Mouse (Mus musculus) left cerebral cortex, adult 6 months (tissue): ENCODE measurements around the gene Lsm14b. TPM values are rescaled to one million over a fixed set of nuclear protein-coding genes. Genes with fewer than 3 reads are reported as not detected.

ENCODE experiments used
- long read RNA-seq, 2 experiments: library from polyadenylated mRNA; unstranded; transcript quantifications; one replicate each; pipeline ENCODE4 v2.0.0; 2019 to 2020
- polyA plus RNA-seq: library from polyadenylated mRNA; unstranded; fragments of <200 nt; fragmentation: Nextera tagmentation; gene quantifications from 2 replicates; pipeline ENCODE4 v1.2.3, GENCODE M21; 2021

The Lsm14b gene
- 2.1 and 2.7 TPM in 2 replicates for polyA plus RNA-seq
- long read RNA-seq, experiment 1, partial matches to known transcripts: 0 of 1 reads
- long read RNA-seq, experiment 1, other reads (novel, unspliced or antisense): 1 of 1 reads
- long read RNA-seq, experiment 2, partial matches to known transcripts: 0 of 4 reads
- long read RNA-seq, experiment 2, other reads (novel, unspliced or antisense): 4 of 4 reads

GRCm38 (mm10) chr2:180024401-180025098 lies at the start of gene Lsm14b:
Gene Lsm14b (plus strand): TSS chr2:180024987.

GRCm38 (mm10) chr2:179976628-179977343 lies 48.0 kb upstream of the Lsm14b start, which contains the start of gene Taf4:
Gene Taf4 (minus strand): TSS chr2:179976646.

GRCm38 (mm10) chr2:180042256-180042857 lies 17.6 kb downstream of the Lsm14b start, which contains the start of the genes Psma7 and Ss18l1:
Gene Psma7 (minus strand): TSS chr2:180042433.
Gene Ss18l1 (plus strand): TSS chr2:180042509.

GRCm38 (mm10) chr2:180070481-180071453 lies 46.0 kb downstream of the Lsm14b start, which contains the start of gene Mtg2:
Gene Mtg2 (plus strand): TSS chr2:180070588.

Other genes with a start within 250 kb of the Lsm14b start
- gene Taf4, start 48.3 kb upstream of the Lsm14b start, polyA plus RNA-seq: 0.85 and 1.2 TPM in 2 replicates
- gene Psma7, start 17.4 kb downstream of the Lsm14b start, polyA plus RNA-seq: 600 and 641 TPM in 2 replicates
- 13.3 and 16.0 TPM in 2 replicates for gene Ss18l1, start 17.5 kb downstream of the Lsm14b start, polyA plus RNA-seq
- 17.7 and 21.4 TPM in 2 replicates for gene Mtg2, start 45.6 kb downstream of the Lsm14b start, polyA plus RNA-seq
- 52.0 and 77.2 TPM in 2 replicates for gene Hrh3, start 79.5 kb downstream of the Lsm14b start, polyA plus RNA-seq
- 23.2 and 33.8 TPM in 2 replicates for gene Osbpl2, start 94.3 kb downstream of the Lsm14b start, polyA plus RNA-seq
- gene Adrm1, start 146.5 kb downstream of the Lsm14b start, polyA plus RNA-seq: 113 and 133 TPM in 2 replicates
- 0.70 and 0.72 TPM in 2 replicates for gene Lama5, start 200.9 kb downstream of the Lsm14b start, polyA plus RNA-seq
- 2,420 and 3,364 TPM in 2 replicates for gene Rps21, start 232.4 kb downstream of the Lsm14b start, polyA plus RNA-seq
- 5.1 and 6.5 TPM in 2 replicates for gene Cables2, start 248.5 kb downstream of the Lsm14b start, polyA plus RNA-seq